Mouse (Mus musculus) forebrain, embryonic 14.5 days (tissue): ENCODE results near the gene Nmt2. TPM values are rescaled to one million over a fixed set of nuclear protein-coding genes. Genes with fewer than 3 reads are reported as not detected.

Source experiments
- ATAC-seq: fragments of 200-750 bp; cut with Nextera tagmentation; 2 replicates; pipeline ENCODE4 v1.8.0; 2017; ENCODE audit warnings: mild to moderate bottlenecking, moderate library complexity
- DNase-seq: peaks from one replicate; pipeline ENCODE4 v3.0.0-alpha.2; 2015; ENCODE audit warnings: low spot score
- H3K27ac ChIP-seq: fragments of 300-500 bp; sonication (generic); 2 replicates; pipeline ENCODE4 v1.5.1; 2014; ENCODE audit warnings: low read depth, mild to moderate bottlenecking, control low read depth, low read length, moderate library complexity
- H3K27me3 ChIP-seq: fragments of 300-500 bp; sonication (generic); replicated peaks from 2 replicates; pipeline ENCODE4 v1.6.1; 2014; ENCODE audit warnings: low read length, control low read depth, mixed read lengths; ENCODE audit not compliant: control insufficient read depth, insufficient read depth
- H3K36me3 ChIP-seq: fragments of 300-500 bp; sonication (generic); 2 replicates; pipeline ENCODE4 v1.6.1; 2014; ENCODE audit warnings: low read length, control low read depth; ENCODE audit not compliant: control insufficient read depth, insufficient read depth
- H3K4me1 ChIP-seq: fragments of 300-500 bp; sonication (generic); 2 replicates; pipeline ENCODE4 v1.6.1; 2014; ENCODE audit warnings: antibody characterized with exemption, low read length, control low read depth; ENCODE audit not compliant: control insufficient read depth, insufficient read depth
- H3K4me2 ChIP-seq: fragments of 300-500 bp; sonication (generic); 2 replicates; pipeline ENCODE4 v1.6.1; 2014; ENCODE audit warnings: mild to moderate bottlenecking, control low read depth, low read length
- H3K4me3 ChIP-seq: fragments of 300-500 bp; sonication (generic); 2 replicates; pipeline ENCODE4 v1.5.1; 2014; ENCODE audit warnings: low read depth, low read length, control low read depth
- H3K9ac ChIP-seq: fragments of 300-500 bp; sonication (generic); 2 replicates; pipeline ENCODE4 v1.6.1; 2014; ENCODE audit warnings: mild to moderate bottlenecking, low read length, control low read depth, moderate library complexity
- H3K9me3 ChIP-seq: fragments of 300-500 bp; sonication (generic); replicated peaks from 2 replicates; pipeline ENCODE4 v1.6.1; 2016; ENCODE audit warnings: low read length, control low read depth, mixed read lengths; ENCODE audit not compliant: control insufficient read depth
- WGBS: fragments of 180-500 bp; shearing (Covaris S2); extraction: QIAGEN DNeasy Blood & Tissue Kit; methylation state at CpG from one replicate; pipeline ENCODE4 v1.1.7; 2014; 5-methylcytosine and 5-hydroxymethylcytosine counted together
- polyA plus RNA-seq: library from polyadenylated mRNA; unstranded; fragments of >200 nt; fragmentation: Nextera tagmentation; extraction: Ambion mirVana; gene quantifications from 2 replicates; pipeline ENCODE4 v1.2.1, GENCODE M21; 2014

Gene Nmt2
- polyA plus RNA-seq, 1 experiment from 2014 or later: 77.0 TPM

DNA sequence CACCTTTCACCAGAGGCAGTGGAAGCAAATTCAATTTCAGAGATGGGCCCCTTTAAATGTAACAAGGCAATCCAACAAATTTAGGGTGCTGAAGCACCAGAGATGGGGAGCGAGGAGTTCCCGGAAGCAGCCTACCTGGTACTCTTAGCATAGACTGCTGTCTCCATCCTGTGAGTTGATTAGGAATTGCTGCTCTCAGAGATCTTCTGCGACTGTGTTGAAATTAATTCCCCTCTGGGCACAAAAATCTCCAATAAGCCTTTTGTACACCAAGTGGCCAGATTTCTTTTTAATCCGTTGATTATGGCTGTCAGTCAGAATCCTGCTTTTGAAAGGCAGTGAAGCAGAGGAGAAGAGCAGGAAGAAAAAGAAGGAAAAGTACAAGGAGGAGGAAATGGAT is 81.1 kb downstream of the Nmt2 start:
- Histone ChIP-seq H3K4me2 (no peak overlapping the region), H3K27ac (no peak overlapping the region), H3K27me3 (no peaks in the 10 kb centered on the region), H3K36me3 (no peaks in the 10 kb centered on the region), H3K9me3 (no peaks in the 10 kb centered on the region), H3K4me1 (no peaks in the 10 kb centered on the region), H3K9ac (no peak overlapping the region), H3K4me3 (no peak overlapping the region)
- ATAC-seq: no peak
- WGBS: 19% methylated on average over 4 of the region's 4 CpGs
- peak; percentile 4 for DNase-seq

Other genes with a start within 250 kb of the Nmt2 start
- gene Fam171a1, start 170.0 kb upstream of the Nmt2 start, polyA plus RNA-seq: 23.9 and 26.1 TPM in 2 replicates
- gene Rpp38, start 48.4 kb downstream of the Nmt2 start, polyA plus RNA-seq: 19.4 and 20.3 TPM in 2 replicates
- 1.7 and 1.8 TPM in 2 replicates for gene Acbd7, start 52.0 kb downstream of the Nmt2 start, polyA plus RNA-seq
- not detected in 2 replicates for gene Olah, start 113.0 kb downstream of the Nmt2 start, polyA plus RNA-seq
- 5.7 and 6.3 TPM in 2 replicates for gene Meig1, start 138.4 kb downstream of the Nmt2 start, polyA plus RNA-seq
- 7.3 and 7.8 TPM in 2 replicates for gene Dclre1c, start 139.9 kb downstream of the Nmt2 start, polyA plus RNA-seq
- 19.1 and 21.4 TPM in 2 replicates for gene Suv39h2, start 190.8 kb downstream of the Nmt2 start, polyA plus RNA-seq
- gene Gm45902, start 228.6 kb downstream of the Nmt2 start, polyA plus RNA-seq: 7.2 and 7.3 TPM in 2 replicates
- gene Hspa14, start 228.6 kb downstream of the Nmt2 start, polyA plus RNA-seq: 91.7 and 92.6 TPM in 2 replicates
- gene Cdnf, start 228.8 kb downstream of the Nmt2 start, polyA plus RNA-seq: 0.11 and 0.30 TPM in 2 replicates